Comparison of ENCODE assay signal across 8 mouse cellular contexts in the genomic region with DNA sequence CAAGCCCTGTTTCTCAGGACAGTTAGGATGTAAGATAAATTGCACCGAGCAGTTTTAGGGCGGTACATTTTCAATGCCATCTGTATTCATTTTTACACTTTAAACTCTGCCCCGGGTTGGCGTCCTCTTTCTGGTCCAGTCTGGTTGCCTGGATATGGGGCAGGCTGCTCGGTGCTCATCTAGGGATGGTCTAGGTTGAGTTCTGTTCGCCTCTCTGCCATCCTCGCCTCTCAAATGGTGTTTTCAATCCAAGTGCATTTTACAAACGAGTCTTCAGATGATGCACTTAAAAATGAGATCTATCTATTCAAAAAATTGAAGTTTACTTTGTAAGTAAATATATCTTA. TPM values are rescaled to one million over a fixed set of nuclear protein-coding genes. Genes with fewer than 3 reads are reported as not detected.
DNase-seq lines count a peak whose midpoint lies in the region; ATAC-seq and TF ChIP-seq lines count a peak whose summit lies in the region.

No protein-coding gene starts in this region.

- peak overlapping the region; percentile 73 for H3K4me3 ChIP-seq in left cerebral cortex, adult 2 months
- H3K4me3 ChIP-seq in embryonic facial prominence, embryonic 12.5 days: peak overlapping the region; percentile 70
- H3K4me3 ChIP-seq in intestine, embryonic 14.5 days (ENCODE audit: low read depth, low read length): peak overlapping the region; percentile 64
- peak overlapping the region; percentile 19 for H3K4me3 ChIP-seq in myocyte

- H3K27ac ChIP-seq in left cerebral cortex, adult 2 months: peak overlapping the region; percentile 19; the same call in 1 of the 2 replicates
- H3K27ac ChIP-seq in embryonic facial prominence, embryonic 12.5 days: 0 out of 2 replicates have a peak overlapping the region, but pooled peaks have one; percentile 60
- H3K27ac ChIP-seq in intestine, embryonic 14.5 days (ENCODE audit: low read depth): no peak overlapping the region; the same call in 1 of the 2 replicates

- no peaks in the 10 kb centered on the region for H3K79me2 ChIP-seq in myocyte (ENCODE audit: control insufficient read depth, insufficient read depth)

- TF ChIP-seq POLR2A in myocyte (IDR thresholded peaks at IDR 0.05; ENCODE audit: insufficient read length, low read depth): no peak

- no peak for DNase-seq in left cerebral cortex, adult 2 months (ENCODE audit: extremely low spot score in 1 of 2, low spot score in 2 of 2)
- DNase-seq in left cerebral cortex, postnatal 25 days (ENCODE audit: low spot score in 2 of 2): no peak
- DNase-seq in intestine, embryonic 14.5 days (ENCODE audit: low spot score): no peak
- DNase-seq in right cerebral cortex, postnatal 14 days: no peak
- no peak for DNase-seq in gastrocnemius, postnatal 36 days
- DNase-seq in adrenal gland, adult (ENCODE audit: inconsistent age in 2 of 2, low spot score in 1 of 2): no peak

- H3K27me3 ChIP-seq in embryonic facial prominence, embryonic 12.5 days: no peaks in the 10 kb centered on the region
- H3K27me3 ChIP-seq in intestine, embryonic 14.5 days (replicated peaks; ENCODE audit: control insufficient read depth, insufficient read depth, low read length): no peaks in the 10 kb centered on the region
- peaks cover 2% of the 10 kb centered on the region for H3K27me3 ChIP-seq in myocyte (ENCODE audit: control insufficient read depth, insufficient read depth, insufficient read length)

- H3ac ChIP-seq in myocyte (ENCODE audit: control insufficient read depth, insufficient read length): no peak overlapping the region

- 6% methylated on average over 8 of the region's 8 CpGs for WGBS in embryonic facial prominence, embryonic 12.5 days
- WGBS in intestine, embryonic 14.5 days: 4% methylated on average over 8 of the region's 8 CpGs

- TF ChIP-seq CTCF in left cerebral cortex, adult 2 months (IDR thresholded peaks at IDR 0.05): no peak

- H3K9ac ChIP-seq in embryonic facial prominence, embryonic 12.5 days: peak overlapping the region; percentile 62
- peak overlapping the region; percentile 56 for H3K9ac ChIP-seq in intestine, embryonic 14.5 days (ENCODE audit: low read length)

- peak overlapping the region; percentile 89 for H3K4me2 ChIP-seq in embryonic facial prominence, embryonic 12.5 days (replicated peaks)
- H3K4me2 ChIP-seq in intestine, embryonic 14.5 days (ENCODE audit: low read length): peak overlapping the region; percentile 94
- H3K4me2 ChIP-seq in myocyte (ENCODE audit: low read depth): peak overlapping the region; percentile 92

- H3K4me1 ChIP-seq in embryonic facial prominence, embryonic 12.5 days: no peaks in the 10 kb centered on the region
- no peaks in the 10 kb centered on the region for H3K4me1 ChIP-seq in intestine, embryonic 14.5 days (replicated peaks; ENCODE audit: control insufficient read depth, insufficient read depth, low read length)

- H3K36me3 ChIP-seq in embryonic facial prominence, embryonic 12.5 days: no peaks in the 10 kb centered on the region
- no peaks in the 10 kb centered on the region for H3K36me3 ChIP-seq in intestine, embryonic 14.5 days (ENCODE audit: control insufficient read depth, insufficient read depth, low read length)
- no peaks in the 10 kb centered on the region for H3K36me3 ChIP-seq in myocyte (ENCODE audit: control insufficient read depth, insufficient read depth)

- intact Hi-C loops in left cerebral cortex, adult 2 months (cut with DNase I): no loop called here
- intact Hi-C loops in left cerebral cortex, postnatal 25 days (cut with DNase I): no loop called here
- intact Hi-C loops in gastrocnemius, postnatal 36 days (cut with DNase I): no loop called here

- no peaks in the 10 kb centered on the region for H3K9me3 ChIP-seq in embryonic facial prominence, embryonic 12.5 days
- H3K9me3 ChIP-seq in intestine, embryonic 14.5 days (ENCODE audit: control insufficient read depth, low read length): no peaks in the 10 kb centered on the region

- 0 out of 2 replicates have a peak, but pooled peaks have one; percentile 12 for ATAC-seq in embryonic facial prominence, embryonic 12.5 days (ENCODE audit: insufficient number of reproducible peaks, insufficient read depth, low FRiP score, low TSS enrichment)
- ATAC-seq in intestine, embryonic 14.5 days (replicated peaks; ENCODE audit: low FRiP score, low TSS enrichment, low read depth): no peak; the same call in 1 of the 2 replicates

TF ChIP-seq in myocyte, 11 proteins besides CTCF, POLR2A, EP300 and RAD21:
- no peak for TF ChIP-seq TCF12 (IDR thresholded peaks at IDR 0.05; ENCODE audit: insufficient read depth, poor library complexity, severe bottlenecking)
- TF ChIP-seq CEBPB (IDR thresholded peaks at IDR 0.05; ENCODE audit: insufficient read depth, poor library complexity, severe bottlenecking): no peak
- no peak for TF ChIP-seq TCF3 (IDR thresholded peaks at IDR 0.05; ENCODE audit: insufficient read length, low read depth)
- no peak for TF ChIP-seq SRF (IDR thresholded peaks at IDR 0.05; ENCODE audit: control insufficient read depth, insufficient read length, low read depth)
- TF ChIP-seq E2F4 (IDR thresholded peaks at IDR 0.05; ENCODE audit: insufficient read depth): no peak
- no peak for TF ChIP-seq MYOD1 (IDR thresholded peaks at IDR 0.05; ENCODE audit: control insufficient read depth in 1 of 3, insufficient read length in 2 of 3, low read depth in 2 of 3)
- no peak for TF ChIP-seq MAX (IDR thresholded peaks at IDR 0.05; ENCODE audit: low read depth)
- TF ChIP-seq MYOG (IDR thresholded peaks at IDR 0.05; ENCODE audit: control insufficient read depth in 1 of 3, insufficient read depth in 1 of 3, insufficient read length in 2 of 3, low read depth in 2 of 3): no peak
- no peak for TF ChIP-seq USF1 (IDR thresholded peaks at IDR 0.05; ENCODE audit: low read depth)
- TF ChIP-seq POLR2AphosphoS2 (IDR thresholded peaks at IDR 0.05; ENCODE audit: insufficient read length, low read depth): no peak
- TF ChIP-seq REST (IDR thresholded peaks at IDR 0.05; ENCODE audit: insufficient read depth, insufficient read length): no peak

RNA-seq across cellular contexts. Expression of a gene that starts 0.5 kb away (rescaled TPM):
- total RNA-seq in left cerebral cortex, adult 2 months (2021): 1 to 10 TPM; 6.8 to 7.3 TPM
- 1 to 10 TPM; 4.0 to 7.3 TPM for total RNA-seq in left cerebral cortex, postnatal 25 days (2021)
- 2.8 and 3.4 TPM in 2 replicates for polyA plus RNA-seq in embryonic facial prominence, embryonic 12.5 days (2016; fragmentation: Nextera tagmentation; extraction: Ambion mirVana)
- polyA plus RNA-seq in intestine, embryonic 14.5 days (2014; fragmentation: Nextera tagmentation; extraction: Ambion mirVana): 3.2 and 3.8 TPM in 2 replicates
- polyA plus RNA-seq in myocyte (2012; fragmentation: generic; extraction: Trizol): 0.20 TPM
- under 1 TPM in 1 of 2 experiments, not detected in 1; 0.23 TPM for total RNA-seq in gastrocnemius, postnatal 36 days (2021)

RNA-seq across cellular contexts. Expression of a gene that starts 25.5 kb away (rescaled TPM):
- total RNA-seq in left cerebral cortex, adult 2 months (2021): not detected
- not detected for total RNA-seq in left cerebral cortex, postnatal 25 days (2021)
- polyA plus RNA-seq in embryonic facial prominence, embryonic 12.5 days (2016; fragmentation: Nextera tagmentation; extraction: Ambion mirVana): not detected in 2 replicates
- 10.5 and 14.1 TPM in 2 replicates for polyA plus RNA-seq in intestine, embryonic 14.5 days (2014; fragmentation: Nextera tagmentation; extraction: Ambion mirVana)
- not detected for polyA plus RNA-seq in myocyte (2012; fragmentation: generic; extraction: Trizol)
- total RNA-seq in gastrocnemius, postnatal 36 days (2021): not detected

RNA-seq across cellular contexts. Expression of a gene that starts 40.7 kb away (rescaled TPM):
- not detected for total RNA-seq in left cerebral cortex, adult 2 months (2021)
- not detected for total RNA-seq in left cerebral cortex, postnatal 25 days (2021)
- polyA plus RNA-seq in embryonic facial prominence, embryonic 12.5 days (2016; fragmentation: Nextera tagmentation; extraction: Ambion mirVana): not detected in 2 replicates
- not detected in 2 replicates for polyA plus RNA-seq in intestine, embryonic 14.5 days (2014; fragmentation: Nextera tagmentation; extraction: Ambion mirVana)
- polyA plus RNA-seq in myocyte (2012; fragmentation: generic; extraction: Trizol): not detected
- total RNA-seq in gastrocnemius, postnatal 36 days (2021): not detected

Comparison
In these comparisons a context has a peak if more than half of its experiments do, and no peak if none do; other contexts are left out.
1. H3K4me3 ChIP-seq: peak in every context shown above with its lines; median percentile 73 in left cerebral cortex, adult 2 months; 70 in embryonic facial prominence, embryonic 12.5 days; 64 in intestine, embryonic 14.5 days; 19 in myocyte.
2. RNA of a gene that starts 0.5 kb away (total RNA-seq): 4.0 to 7.3 TPM in left cerebral cortex, postnatal 25 days and 6.8 to 7.3 TPM in left cerebral cortex, adult 2 months; 0.23 TPM in gastrocnemius, postnatal 36 days; every median in the first group is over 4 times any median in the second.
3. Peak in every context shown above with its lines, with median percentiles within 50 percentile points of each other: H3K4me2 ChIP-seq.